Mouse (Mus musculus): ENCODE measurements around the gene Wdr37. TPM values are rescaled to one million over a fixed set of nuclear protein-coding genes. Genes with fewer than 3 reads are reported as not detected.

Gene Wdr37
- polyA plus RNA-seq (2017; shearing (Covaris generic)): 35.0 TPM

DNA sequence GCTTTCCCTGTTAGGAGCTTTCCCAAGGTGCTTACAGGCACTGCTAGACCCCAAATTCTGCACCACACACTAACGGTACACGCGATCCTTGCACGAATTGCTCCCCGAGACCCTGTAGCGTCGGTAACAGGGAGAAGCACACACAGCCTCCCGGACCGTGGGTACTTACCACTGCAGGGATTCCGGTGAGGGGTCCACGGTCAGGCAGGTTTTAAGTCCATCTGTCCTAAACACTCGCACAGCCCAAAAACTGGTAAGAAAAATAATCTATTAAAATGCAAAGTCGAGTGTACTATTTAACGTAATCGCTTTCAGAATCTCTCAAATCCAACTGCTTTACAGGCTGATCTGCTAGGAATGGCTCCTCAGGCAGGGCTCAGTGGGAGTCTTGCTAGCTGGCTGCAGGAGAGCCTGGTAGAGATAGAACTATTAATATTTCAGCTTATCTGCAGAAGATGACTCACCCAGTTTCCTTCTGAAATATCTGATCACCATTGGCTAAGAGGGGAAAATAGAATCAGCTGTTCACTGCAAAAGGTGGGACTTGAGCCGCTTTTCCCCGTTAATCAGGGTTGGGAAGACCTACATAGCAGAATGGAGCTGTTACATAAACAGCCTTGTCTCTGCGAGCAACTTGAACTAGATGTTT lies at the start of gene Wdr37:
Gene Wdr37, minus strand, starts transcription at position 596 of the 649 bp plus-strand sequence.

DNA sequence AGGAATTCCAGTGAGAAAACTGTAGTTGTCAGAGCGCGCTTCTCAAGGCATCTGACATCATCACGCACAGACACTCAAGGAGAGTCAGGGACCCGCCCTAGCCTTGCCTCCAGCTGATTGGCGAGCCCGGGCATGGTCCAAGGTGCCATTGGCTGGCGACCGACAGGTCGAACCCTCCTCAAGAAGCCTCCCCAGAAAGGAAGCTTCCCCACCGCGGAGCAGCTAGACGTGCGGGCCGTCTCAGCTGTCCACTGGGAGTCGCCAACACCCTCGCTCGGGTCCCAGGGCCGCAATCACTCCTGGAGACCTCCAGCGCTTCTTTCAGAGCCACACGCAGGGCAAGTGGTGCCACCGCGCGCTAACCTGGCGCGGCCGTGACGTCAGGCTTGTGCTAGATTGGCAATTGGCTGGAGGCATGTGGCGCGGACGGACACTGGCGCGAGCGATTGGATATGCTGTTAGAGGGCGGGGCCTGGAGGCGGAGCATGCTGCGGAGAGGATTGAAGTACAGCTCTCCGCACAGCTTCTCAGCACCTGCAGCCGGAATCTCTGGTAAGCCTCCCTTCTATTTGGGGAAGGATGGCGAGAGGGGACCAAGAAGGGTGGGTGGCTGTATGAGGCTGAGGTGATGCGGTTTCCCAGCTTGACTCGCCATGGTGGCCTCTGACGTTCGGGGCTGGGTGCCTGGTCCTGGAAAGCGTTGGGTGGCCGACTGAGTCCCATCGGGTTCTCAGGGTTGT lies 13.9 kb upstream of the Wdr37 start, which contains the start of gene Idi1:
Gene Idi1, plus strand, starts transcription at position 57 of the 740 bp plus-strand sequence.

Other genes starting within 250 kb of the Wdr37 start
- 36.4 TPM for gene Idi1, start 13.6 kb upstream of the Wdr37 start, polyA plus RNA-seq (2017; shearing (Covaris generic))
- not detected for gene Gm9745, start 76.3 kb upstream of the Wdr37 start, polyA plus RNA-seq (2017; shearing (Covaris generic))
- not detected for gene Idi2, start 81.0 kb upstream of the Wdr37 start, polyA plus RNA-seq (2017; shearing (Covaris generic))
- gene Gtpbp4, start 124.2 kb upstream of the Wdr37 start, polyA plus RNA-seq (2017; shearing (Covaris generic)): 104 TPM
- 16.4 TPM for gene Larp4b, start 222.0 kb upstream of the Wdr37 start, polyA plus RNA-seq (2017; shearing (Covaris generic))